Mouse (Mus musculus): Measurements from ENCODE around the gene Klhl31. TPM values are rescaled to one million over a fixed set of nuclear protein-coding genes. Genes with fewer than 3 reads are reported as not detected.

Klhl31 gene
- 0.41 and 0.47 TPM in 2 replicates for polyA plus RNA-seq (2014; fragmentation: Nextera tagmentation; extraction: Ambion mirVana)

DNA sequence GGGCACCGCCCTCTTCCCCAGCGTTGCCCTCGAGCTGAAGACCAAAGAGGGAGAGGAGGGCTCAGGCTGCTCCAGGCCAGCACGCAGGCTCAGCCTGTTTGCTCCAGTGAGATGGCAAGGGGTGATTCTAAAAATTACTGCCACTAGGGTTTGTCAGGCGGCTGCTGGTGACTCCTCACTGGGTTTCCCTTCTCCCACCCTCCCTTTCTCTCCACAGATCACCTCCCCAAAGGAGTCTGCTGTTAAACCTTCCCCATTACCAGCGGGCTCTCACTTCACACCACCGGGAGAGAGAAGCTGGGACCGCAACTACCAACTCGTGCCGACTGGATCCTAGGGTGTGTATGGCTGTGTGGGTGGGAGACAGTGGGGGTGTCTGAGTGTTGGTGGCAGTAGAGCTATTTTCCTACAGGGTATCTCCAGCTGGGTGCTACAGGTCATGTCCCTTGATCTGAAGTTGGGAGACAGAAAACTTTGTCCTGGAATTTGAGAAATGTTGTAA, at the start of gene Klhl31:
Klhl31 (plus strand) TSS at position 51 of the 502 bp plus-strand sequence.
- no peak within 1 kb of the TSS for H3K4me3 ChIP-seq (replicated peaks; ENCODE audit: low read length)
- H3K9me3 ChIP-seq (ENCODE audit: control insufficient read depth, low read length) = no peaks in the 10 kb centered on the region
- DNase-seq (ENCODE audit: low spot score) (no peak), ATAC-seq (ENCODE audit: low FRiP score) (no peak)
- no peaks in the 10 kb centered on the region for H3K27me3 ChIP-seq (ENCODE audit: control insufficient read depth, insufficient read depth, low read length)
- H3K9ac ChIP-seq = no peak within 1 kb of the TSS
- H3K36me3 ChIP-seq (replicated peaks; ENCODE audit: control insufficient read depth, insufficient read depth) = no peaks in the 10 kb centered on the region
- no peaks in the 10 kb centered on the region for H3K4me1 ChIP-seq (replicated peaks; ENCODE audit: control insufficient read depth, insufficient read depth, low read length)
- WGBS = 70% methylated on average over 10 of the region's 10 CpGs
- no peak within 1 kb of the TSS for H3K4me2 ChIP-seq (replicated peaks)
- H3K27ac ChIP-seq = no peak within 1 kb of the TSS

DNA sequence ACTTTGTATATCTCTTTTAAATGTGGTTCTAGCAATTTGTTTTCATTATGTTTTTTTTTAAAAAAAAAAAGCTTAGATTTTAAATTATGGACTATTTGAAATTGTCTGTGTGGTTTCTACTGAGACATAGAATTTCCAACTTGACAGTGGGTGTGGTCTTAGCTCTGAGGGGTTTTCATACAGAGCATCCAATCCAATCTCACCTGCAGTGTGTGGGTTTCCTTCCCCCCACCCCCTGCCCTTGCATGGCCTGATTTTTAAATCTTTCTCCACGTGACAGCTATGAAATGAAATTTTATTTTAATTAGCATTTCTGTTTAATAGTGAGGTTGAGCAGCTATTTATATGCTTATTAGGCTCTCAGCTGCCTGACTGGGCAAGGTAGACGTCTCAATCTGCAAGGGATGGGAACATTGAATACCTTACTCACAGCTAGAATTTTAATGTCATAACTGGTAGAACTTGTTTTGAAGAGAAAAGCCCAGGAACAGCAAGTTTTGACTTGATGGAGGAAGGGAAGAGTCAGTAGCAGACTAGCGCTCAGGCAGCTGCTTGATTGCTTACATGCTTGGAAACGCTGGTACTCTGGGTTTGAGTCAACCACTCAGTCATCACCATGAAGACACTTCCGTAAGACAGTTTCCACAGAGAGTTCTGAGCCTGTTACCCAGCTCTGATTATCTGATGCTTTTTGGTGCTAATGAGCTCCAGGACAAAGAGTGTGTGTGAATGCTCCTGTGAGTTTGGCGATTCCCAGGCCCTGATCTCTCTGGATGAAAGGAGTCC, 49.3 kb upstream of the Klhl31 start:
- Histone ChIP-seq H3K9me3 (ENCODE audit: control insufficient read depth, low read length) (no peaks in the 10 kb centered on the region), H3K4me2 (replicated peaks) (no peak overlapping the region), H3K27me3 (ENCODE audit: control insufficient read depth, insufficient read depth, low read length) (no peaks in the 10 kb centered on the region), H3K36me3 (replicated peaks; ENCODE audit: control insufficient read depth, insufficient read depth) (no peaks in the 10 kb centered on the region), H3K4me3 (replicated peaks; ENCODE audit: low read length) (no peak overlapping the region), H3K4me1 (replicated peaks; ENCODE audit: control insufficient read depth, insufficient read depth, low read length) (no peaks in the 10 kb centered on the region), H3K9ac (no peak overlapping the region), H3K27ac (no peak overlapping the region)
- WGBS = 40% methylated on average over 6 of the region's 6 CpGs
- no peak for ATAC-seq (ENCODE audit: low FRiP score)
- no peak for DNase-seq (ENCODE audit: low spot score)

DNA sequence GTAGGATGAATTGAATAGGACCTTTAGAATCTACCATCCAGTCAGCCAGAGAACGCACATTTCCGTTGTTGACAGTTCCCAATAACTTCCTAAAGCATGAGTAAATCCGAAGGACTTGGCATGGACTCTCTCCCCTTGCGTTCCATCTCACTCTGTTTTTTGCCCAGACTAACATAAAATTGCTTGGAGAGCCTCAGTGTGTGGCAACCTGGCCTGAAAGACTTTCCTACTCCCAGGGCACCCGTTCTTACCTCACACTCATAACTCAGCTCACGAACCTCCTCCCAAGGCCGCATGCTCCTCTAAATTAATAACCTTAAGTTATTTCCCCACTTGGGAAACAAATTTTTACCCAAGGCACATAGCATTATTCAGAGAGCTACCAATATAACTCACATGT, 48.7 kb upstream of the Klhl31 start:
- 70% methylated on average over 7 of the region's 7 CpGs for WGBS
- H3K9me3 ChIP-seq (ENCODE audit: control insufficient read depth, low read length) = no peaks in the 10 kb centered on the region
- no peak overlapping the region for H3K9ac ChIP-seq
- H3K4me2 ChIP-seq (replicated peaks) = no peak overlapping the region
- H3K36me3 ChIP-seq (replicated peaks; ENCODE audit: control insufficient read depth, insufficient read depth) = no peaks in the 10 kb centered on the region
- no peaks in the 10 kb centered on the region for H3K27me3 ChIP-seq (ENCODE audit: control insufficient read depth, insufficient read depth, low read length)
- H3K27ac ChIP-seq = no peak overlapping the region
- H3K4me3 ChIP-seq (replicated peaks; ENCODE audit: low read length) = no peak overlapping the region
- DNase-seq (ENCODE audit: low spot score) (no peak), ATAC-seq (ENCODE audit: low FRiP score) (no peak)
- no peaks in the 10 kb centered on the region for H3K4me1 ChIP-seq (replicated peaks; ENCODE audit: control insufficient read depth, insufficient read depth, low read length)

DNA sequence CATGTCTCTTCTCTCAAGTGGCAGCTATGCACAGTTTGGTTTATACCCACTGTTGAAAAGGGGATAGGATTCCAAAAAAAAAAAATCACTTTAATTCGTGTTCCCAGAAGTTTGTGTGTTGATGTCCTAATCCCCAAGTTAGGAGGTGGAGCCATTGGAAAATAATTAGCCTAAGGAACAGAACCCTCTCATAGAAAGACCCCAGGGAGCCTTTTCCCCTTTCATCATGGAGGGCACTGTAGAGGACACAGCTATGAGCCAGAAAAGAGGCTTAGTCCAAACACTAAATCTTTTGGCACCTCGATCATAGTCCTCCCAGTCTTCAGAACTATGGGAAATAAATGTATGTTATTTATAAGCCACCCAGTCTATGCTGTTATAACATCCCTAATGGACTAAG, 46.8 kb upstream of the Klhl31 start:
- no peak for DNase-seq (ENCODE audit: low spot score)

DNA sequence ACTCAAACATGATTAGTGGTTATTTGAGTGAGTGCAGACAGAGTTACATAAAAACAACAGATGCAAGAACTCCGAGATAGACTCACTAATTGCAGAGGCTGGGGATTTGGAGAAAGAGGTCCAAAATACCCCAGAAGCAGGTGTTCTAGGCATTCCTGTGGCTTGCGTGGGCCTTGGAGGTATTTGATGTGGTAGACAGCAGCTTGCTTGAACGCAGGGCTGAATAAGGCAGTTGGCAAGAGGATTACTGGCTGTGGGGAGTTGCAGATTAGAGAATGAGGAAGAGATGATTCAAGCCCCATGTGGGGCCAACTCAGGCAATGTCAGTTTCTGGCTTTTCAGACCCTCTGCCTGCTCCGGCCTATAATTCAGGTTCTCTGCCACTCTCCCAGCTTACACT, 43.9 kb upstream of the Klhl31 start:
- ATAC-seq (ENCODE audit: low FRiP score) = no peak
- 72% methylated on average over 4 of the region's 4 CpGs for WGBS
- Histone ChIP-seq H3K9ac (no peak overlapping the region), H3K9me3 (ENCODE audit: control insufficient read depth, low read length) (no peaks in the 10 kb centered on the region), H3K4me2 (replicated peaks) (no peak overlapping the region), H3K4me1 (replicated peaks; ENCODE audit: control insufficient read depth, insufficient read depth, low read length) (no peaks in the 10 kb centered on the region), H3K27ac (no peak overlapping the region), H3K36me3 (replicated peaks; ENCODE audit: control insufficient read depth, insufficient read depth) (no peaks in the 10 kb centered on the region), H3K27me3 (ENCODE audit: control insufficient read depth, insufficient read depth, low read length) (no peaks in the 10 kb centered on the region), H3K4me3 (replicated peaks; ENCODE audit: low read length) (no peak overlapping the region)
- DNase-seq (ENCODE audit: low spot score) = no peak

More for the DNA sequence above, 46.8 kb upstream of the Klhl31 start:
- Histone ChIP-seq H3K9ac (no peak overlapping the region), H3K27me3 (ENCODE audit: control insufficient read depth, insufficient read depth, low read length) (no peaks in the 10 kb centered on the region), H3K4me3 (replicated peaks; ENCODE audit: low read length) (no peak overlapping the region), H3K36me3 (replicated peaks; ENCODE audit: control insufficient read depth, insufficient read depth) (no peaks in the 10 kb centered on the region), H3K9me3 (ENCODE audit: control insufficient read depth, low read length) (no peaks in the 10 kb centered on the region), H3K4me1 (replicated peaks; ENCODE audit: control insufficient read depth, insufficient read depth, low read length) (no peaks in the 10 kb centered on the region), H3K4me2 (replicated peaks) (no peak overlapping the region), H3K27ac (no peak overlapping the region)
- no peak for ATAC-seq (ENCODE audit: low FRiP score)
- 49% methylated on average over 2 of the region's 2 CpGs for WGBS

DNA sequence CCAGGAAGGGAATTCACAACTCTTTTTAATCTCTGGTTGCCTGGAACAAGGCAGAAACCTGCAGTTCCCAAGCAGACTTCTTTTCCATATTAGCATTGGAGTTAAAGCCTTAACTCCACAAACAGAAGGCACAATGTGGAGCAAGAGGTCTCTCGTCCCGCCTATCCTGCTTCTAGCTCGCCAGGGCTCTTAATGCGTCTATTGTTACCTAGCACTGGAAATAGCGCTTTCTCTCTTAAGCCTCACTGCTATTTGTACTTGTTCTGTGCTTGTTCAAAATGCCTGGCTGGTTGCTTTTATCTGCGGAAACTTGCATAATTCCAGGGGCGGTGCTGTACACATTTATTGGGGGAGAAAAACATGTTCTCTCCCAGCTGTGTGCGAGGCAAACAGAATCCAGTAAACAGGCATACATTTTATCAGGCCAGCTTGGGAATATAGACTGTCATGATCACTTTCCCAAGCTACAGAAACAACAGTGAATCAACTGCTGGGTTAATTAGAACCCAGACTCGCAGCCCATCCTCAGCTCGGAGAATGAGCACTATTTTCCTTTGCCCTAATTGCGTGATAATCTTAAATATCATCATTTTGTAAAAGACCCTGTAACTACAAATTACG, 41.2 kb upstream of the Klhl31 start:
- peak overlapping the region; percentile 29; the same call in 1 of the 2 replicates for H3K4me2 ChIP-seq (replicated peaks)
- no peak overlapping the region for H3K9ac ChIP-seq
- H3K9me3 ChIP-seq (ENCODE audit: control insufficient read depth, low read length) = no peaks in the 10 kb centered on the region
- H3K4me1 ChIP-seq (replicated peaks; ENCODE audit: control insufficient read depth, insufficient read depth, low read length) = no peaks in the 10 kb centered on the region
- no peak overlapping the region for H3K27ac ChIP-seq
- peak; percentile 34 for DNase-seq (ENCODE audit: low spot score)
- no peak overlapping the region for H3K4me3 ChIP-seq (replicated peaks; ENCODE audit: low read length)
- ATAC-seq (ENCODE audit: low FRiP score) = no peak
- WGBS = 40% methylated on average over 12 of the region's 12 CpGs
- no peaks in the 10 kb centered on the region for H3K27me3 ChIP-seq (ENCODE audit: control insufficient read depth, insufficient read depth, low read length)
- H3K36me3 ChIP-seq (replicated peaks; ENCODE audit: control insufficient read depth, insufficient read depth) = no peaks in the 10 kb centered on the region

DNA sequence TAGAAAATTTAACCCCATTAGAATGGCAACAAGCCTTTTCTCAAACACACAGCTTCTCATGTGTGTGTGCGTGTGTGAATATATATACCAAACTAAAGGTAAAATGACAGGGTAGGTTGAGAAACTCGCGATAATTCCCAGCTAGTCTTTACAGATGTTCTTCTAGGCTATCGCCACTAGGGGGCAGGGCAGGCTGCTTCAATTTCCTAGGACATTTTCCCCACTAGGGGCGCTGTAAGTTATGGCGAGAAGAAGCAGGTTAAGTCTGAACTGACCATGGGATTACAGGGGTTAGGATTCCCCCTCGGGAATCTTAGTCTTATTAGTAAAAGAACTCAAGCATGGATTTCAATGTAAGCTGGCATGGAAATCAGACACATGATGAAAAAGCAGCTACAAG, 39.9 kb upstream of the Klhl31 start:
- WGBS = 29% methylated on average over 7 of the region's 7 CpGs
- ATAC-seq (ENCODE audit: low FRiP score) (no peak), DNase-seq (ENCODE audit: low spot score) (peak; percentile 82)
- Histone ChIP-seq H3K27ac (no peak overlapping the region), H3K9ac (no peak overlapping the region), H3K4me3 (replicated peaks; ENCODE audit: low read length) (no peak overlapping the region), H3K4me2 (replicated peaks) (no peak overlapping the region), H3K36me3 (replicated peaks; ENCODE audit: control insufficient read depth, insufficient read depth) (no peaks in the 10 kb centered on the region), H3K9me3 (ENCODE audit: control insufficient read depth, low read length) (no peaks in the 10 kb centered on the region), H3K27me3 (ENCODE audit: control insufficient read depth, insufficient read depth, low read length) (no peaks in the 10 kb centered on the region), H3K4me1 (replicated peaks; ENCODE audit: control insufficient read depth, insufficient read depth, low read length) (no peaks in the 10 kb centered on the region)

DNA sequence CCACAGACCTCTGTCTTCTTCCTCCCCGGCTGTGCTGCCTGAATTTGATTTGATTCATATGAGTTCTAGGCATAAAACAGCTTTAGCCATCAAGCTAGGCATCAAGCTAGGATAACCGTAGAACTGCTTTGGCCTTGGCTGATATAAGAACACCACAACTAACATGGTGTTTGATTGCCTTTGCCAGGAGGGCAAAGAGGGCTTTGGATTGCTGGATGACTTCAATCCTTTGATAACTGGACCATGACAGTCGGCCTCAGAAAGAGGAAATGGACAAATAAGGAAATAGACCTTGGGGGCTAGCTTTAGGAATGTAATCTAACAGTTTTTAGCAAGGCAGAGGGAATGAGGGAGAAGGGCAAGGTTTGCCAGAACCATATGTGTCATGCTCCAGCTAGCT, 37.7 kb upstream of the Klhl31 start:
- H3K9ac ChIP-seq = no peak overlapping the region
- H3K4me2 ChIP-seq (replicated peaks) = no peak overlapping the region
- no peaks in the 10 kb centered on the region for H3K27me3 ChIP-seq (ENCODE audit: control insufficient read depth, insufficient read depth, low read length)
- DNase-seq (ENCODE audit: low spot score) = no peak
- ATAC-seq (ENCODE audit: low FRiP score) = no peak
- H3K36me3 ChIP-seq (replicated peaks; ENCODE audit: control insufficient read depth, insufficient read depth) = no peaks in the 10 kb centered on the region
- WGBS = 55% methylated on average over 3 of the region's 3 CpGs
- no peak overlapping the region for H3K4me3 ChIP-seq (replicated peaks; ENCODE audit: low read length)
- no peaks in the 10 kb centered on the region for H3K4me1 ChIP-seq (replicated peaks; ENCODE audit: control insufficient read depth, insufficient read depth, low read length)
- H3K9me3 ChIP-seq (ENCODE audit: control insufficient read depth, low read length) = no peaks in the 10 kb centered on the region
- no peak overlapping the region for H3K27ac ChIP-seq

DNA sequence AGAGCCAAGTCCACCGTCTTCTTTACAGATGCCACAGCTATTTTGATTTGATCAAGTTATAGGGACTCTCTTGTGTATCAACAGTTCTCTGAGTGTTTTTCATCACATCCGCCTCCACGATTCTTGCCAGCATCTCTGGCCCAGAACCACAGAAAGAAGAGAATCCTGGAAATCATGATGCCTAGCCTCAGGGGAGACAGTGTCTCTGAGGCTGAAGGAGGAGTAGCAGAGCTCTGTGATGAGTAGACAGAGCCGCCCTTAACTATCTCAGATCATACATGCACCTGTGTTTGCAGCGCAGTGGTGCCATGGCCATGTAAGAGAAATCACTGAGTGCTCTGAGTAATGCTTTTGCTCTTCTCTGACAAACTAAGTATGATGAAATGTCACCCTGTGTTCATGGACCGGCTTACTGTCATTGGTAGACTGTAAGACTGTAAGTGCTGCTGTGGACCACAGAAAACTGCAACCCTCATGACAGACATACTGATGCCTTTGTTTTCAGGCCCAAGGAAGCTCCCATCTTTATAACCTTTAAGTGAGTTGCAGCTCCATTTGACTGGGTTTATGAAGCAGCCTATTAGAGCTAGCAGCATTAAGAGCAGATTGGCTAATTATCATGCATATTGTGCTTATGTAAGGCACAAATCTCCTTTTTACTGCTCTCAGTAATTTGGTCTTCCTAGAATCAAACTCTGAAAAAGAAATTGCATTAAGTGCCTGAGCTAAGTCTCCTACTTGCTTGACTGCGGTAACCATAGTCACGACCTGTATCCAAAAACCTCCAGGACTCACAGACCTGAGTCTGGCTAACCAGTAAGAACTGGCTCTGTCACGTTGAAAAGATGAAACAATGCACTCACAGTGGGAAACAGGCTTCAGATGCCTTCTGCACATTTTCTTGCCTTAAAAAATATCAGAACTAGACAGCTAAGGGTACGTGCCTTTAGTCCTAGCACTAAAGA, 33.7 kb upstream of the Klhl31 start:
- no peak overlapping the region for H3K9ac ChIP-seq
- H3K4me2 ChIP-seq (replicated peaks) = no peak overlapping the region
- ATAC-seq (ENCODE audit: low FRiP score) (no peak), DNase-seq (ENCODE audit: low spot score) (no peak)
- WGBS = 79% methylated on average over 10 of the region's 10 CpGs
- H3K4me3 ChIP-seq (replicated peaks; ENCODE audit: low read length) = no peak overlapping the region
- no peaks in the 10 kb centered on the region for H3K27me3 ChIP-seq (ENCODE audit: control insufficient read depth, insufficient read depth, low read length)
- no peak overlapping the region for H3K27ac ChIP-seq
- no peaks in the 10 kb centered on the region for H3K36me3 ChIP-seq (replicated peaks; ENCODE audit: control insufficient read depth, insufficient read depth)
- no peaks in the 10 kb centered on the region for H3K4me1 ChIP-seq (replicated peaks; ENCODE audit: control insufficient read depth, insufficient read depth, low read length)
- no peaks in the 10 kb centered on the region for H3K9me3 ChIP-seq (ENCODE audit: control insufficient read depth, low read length)

Measured in hindbrain, embryonic 14.5 days (tissue).